Mouse (Mus musculus) adrenal gland (tissue): Measurements from ENCODE around the gene Ap5b1.

Experiments used
- intact Hi-C: fragments of 180-260 bp; cut with DNase I; formaldehyde crosslinking; loops from one replicate; pipeline ENCODE4 v1.15.1; 2025

Gene Ap5b1

GRCm38 (mm10) chr19:5608707-5609106, 40.9 kb downstream of the Ap5b1 start:
- intact Hi-C loops, result no loop called here

GRCm38 (mm10) chr19:5609171-5609546, 41.3 kb downstream of the Ap5b1 start:
- intact Hi-C loops, result no loop called here

- intact Hi-C loops, result no loop called here
Observed at GRCm38 (mm10) chr19:5609547-5610404, 42.0 kb downstream of the Ap5b1 start, which contains the start of gene Kat5. Kat5 (minus strand) TSS chr19:5610237.

DNA sequence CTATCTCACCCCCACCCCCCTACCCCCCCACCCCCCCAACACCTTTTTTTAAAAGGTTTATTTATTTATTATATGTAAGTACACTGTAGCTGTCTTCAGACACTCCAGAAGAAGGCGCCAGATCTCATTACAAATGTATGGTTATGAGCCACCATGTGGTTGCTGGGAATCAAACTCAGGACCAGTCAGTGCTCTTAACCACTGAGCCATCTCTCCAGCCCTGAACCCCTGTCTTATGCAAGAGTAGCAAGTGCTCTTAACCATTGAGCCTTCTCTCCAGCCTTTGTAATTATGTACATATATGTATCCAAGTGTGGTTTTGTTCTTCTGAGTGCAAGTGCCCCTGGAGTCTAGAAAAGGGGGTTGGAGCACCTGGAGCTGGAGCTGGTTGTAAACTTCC, 44.1 kb downstream of the Ap5b1 start:
- intact Hi-C loops, result no loop called here

DNA sequence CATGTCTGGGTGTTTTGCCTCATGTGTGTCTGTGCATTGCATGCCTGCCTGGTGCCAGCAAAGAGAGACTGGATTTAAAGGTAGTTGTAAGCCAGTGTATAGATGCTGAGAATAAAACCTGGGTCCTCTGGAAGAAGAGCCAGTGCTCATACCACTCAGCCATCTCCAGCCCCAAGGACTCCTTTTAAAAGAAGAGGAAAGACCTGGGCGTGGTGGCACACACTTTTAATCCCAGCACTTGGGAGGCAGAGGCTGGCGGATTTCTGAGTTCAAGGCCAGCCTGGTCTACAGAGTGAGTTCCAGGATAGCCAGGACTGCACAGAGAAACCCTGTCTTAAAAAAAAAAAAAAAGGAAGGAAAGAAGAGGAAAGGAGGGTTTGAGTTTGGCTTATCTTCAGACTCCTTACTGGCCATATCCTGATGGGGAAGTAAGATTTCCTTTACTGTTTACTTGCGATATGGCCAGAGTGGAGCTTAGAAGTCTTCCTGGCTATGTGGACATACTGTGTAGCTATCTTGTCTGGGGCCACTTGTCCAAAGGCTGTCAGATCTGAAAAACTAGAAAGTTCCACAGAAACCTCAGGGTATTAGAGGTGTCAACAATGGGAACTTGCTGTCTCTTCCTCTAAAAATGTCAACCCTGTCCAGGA, 45.1 kb downstream of the Ap5b1 start:
- intact Hi-C loops, result no loop called here

GRCm38 (mm10) chr19:5614953-5615352, 47.1 kb downstream of the Ap5b1 start:
- intact Hi-C loops, result no loop called here

DNA sequence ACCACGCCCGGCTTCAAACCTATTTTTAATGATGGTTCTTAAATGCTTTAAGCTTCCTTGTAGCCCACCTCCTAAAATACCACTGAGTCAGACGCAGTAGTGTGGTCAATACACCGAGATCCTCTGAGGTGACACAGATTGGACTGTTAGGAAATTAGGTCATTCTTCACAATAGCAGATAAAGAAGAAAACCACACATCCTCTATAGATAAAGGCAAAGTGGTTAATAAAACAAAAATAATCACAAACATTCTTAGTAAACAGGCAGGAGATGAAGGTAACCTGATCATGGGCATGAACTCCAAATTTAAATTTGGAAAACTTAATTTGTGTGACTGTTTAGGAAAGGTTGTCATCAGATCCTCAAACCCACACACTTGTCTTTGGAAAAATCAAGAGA, 52.2 kb downstream of the Ap5b1 start:
- intact Hi-C loops, result no loop called here
